Mouse (Mus musculus) adrenal gland, adult 18-20 months (tissue): ENCODE results near the gene Gca. TPM values are rescaled to one million over a fixed set of nuclear protein-coding genes. Genes with fewer than 3 reads are reported as not detected.
A peak's percentile ranks its signal among the peaks of the same experiment; 100 is the strongest.

ENCODE experiments used
- DNase-seq, 2 experiments: peaks; one replicate each; pipeline ENCODE4 v3.0.0; 2021 to 2022; ENCODE audit warnings: low spot score in 2 of 2
- long read RNA-seq, 2 experiments: library from polyadenylated mRNA; stranded (forward); transcript quantifications; one replicate each; pipeline ENCODE4 v2.0.0; 2021
- total RNA-seq, 2 experiments: library from RNA; stranded (reverse); gene quantifications; 1 replicate in 1 of 2; 2 replicates in 1 of 2; pipeline ENCODE4 v1.2.3; 2021

The Gca gene
- 1 to 10 TPM; 1.7 to 3.3 TPM for total RNA-seq
- long read RNA-seq, experiment 1, partial matches to known transcripts: 0 of 2 reads
- long read RNA-seq, experiment 1, other reads (novel, unspliced or antisense): 0 of 2 reads
- long read RNA-seq, experiment 2, partial matches to known transcripts: 0 of 2 reads
- long read RNA-seq, experiment 2, other reads (novel, unspliced or antisense): 0 of 2 reads

- peak; percentile 58 to 64 for DNase-seq
These were observed at the start of gene Gca for GRCm38 (mm10) chr2:62664135-62664670. Gene Gca, plus strand, starts transcription at chr2:62664285.

DNA sequence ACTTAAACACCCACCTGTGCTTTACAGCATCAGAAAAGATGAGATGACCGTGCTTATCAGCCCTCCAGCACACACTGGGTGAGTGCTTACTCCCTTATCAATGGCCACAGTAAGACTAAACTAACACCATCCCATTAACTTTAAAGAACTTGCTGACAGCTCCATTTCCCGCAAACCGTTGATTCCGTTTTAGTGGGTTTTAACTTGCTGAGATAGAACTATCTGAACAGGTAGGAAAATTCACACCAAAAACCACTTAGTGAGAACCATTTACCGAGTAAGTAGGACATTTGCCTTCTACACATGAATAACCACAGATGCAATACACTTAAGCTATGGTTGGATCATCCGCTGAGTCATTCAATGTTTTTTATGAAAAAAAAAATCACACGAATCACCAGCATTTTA is 45.1 kb upstream of the Gca start:
- no peak for DNase-seq

DNA sequence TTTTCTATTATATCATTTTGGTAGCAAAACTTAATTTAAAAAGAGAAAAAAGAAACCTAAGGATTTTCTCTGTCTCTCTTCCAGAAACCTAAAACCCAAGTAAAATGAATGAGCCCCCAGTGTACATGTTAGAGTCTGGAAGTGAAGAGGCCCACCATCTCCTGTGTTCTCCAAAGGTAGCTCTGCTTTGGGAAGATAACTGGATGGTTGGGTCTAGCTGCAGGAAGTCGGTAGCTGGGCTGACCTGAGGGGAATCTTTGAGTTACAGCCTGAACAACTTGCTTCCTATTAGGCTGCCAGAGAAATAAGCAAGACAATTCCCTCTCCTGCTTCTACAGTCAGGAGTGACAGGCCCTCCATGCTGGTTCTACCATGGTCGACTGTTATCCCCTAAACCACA is 44.4 kb upstream of the Gca start:
- DNase-seq: no peak

- DNase-seq: no peak
These were observed 41.1 kb upstream of the Gca start for GRCm38 (mm10) chr2:62623024-62623441.

GRCm38 (mm10) chr2:62627728-62628127 is 36.4 kb upstream of the Gca start:
- DNase-seq: no peak

- no peak for DNase-seq
These were observed 35.7 kb upstream of the Gca start for GRCm38 (mm10) chr2:62628356-62628755.

DNA sequence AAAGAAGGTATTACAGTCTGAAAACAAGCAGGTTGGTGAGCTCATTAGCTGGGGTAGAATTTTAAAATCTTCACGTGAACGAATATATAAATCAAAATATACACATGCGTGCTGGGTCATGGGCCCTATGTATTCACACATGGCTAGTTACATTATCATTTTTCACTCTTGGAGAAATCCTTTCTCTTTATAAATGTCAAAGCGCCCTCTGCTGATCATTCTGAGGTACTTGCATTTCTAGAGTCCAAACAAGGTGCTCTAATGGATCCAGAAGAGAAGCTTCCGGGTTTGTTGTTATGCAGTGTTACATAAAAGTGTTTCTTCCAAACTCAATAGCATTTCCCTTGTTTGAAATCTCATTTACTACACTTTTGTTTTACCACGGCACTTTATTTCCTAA is 33.6 kb upstream of the Gca start:
- DNase-seq: no peak

DNA sequence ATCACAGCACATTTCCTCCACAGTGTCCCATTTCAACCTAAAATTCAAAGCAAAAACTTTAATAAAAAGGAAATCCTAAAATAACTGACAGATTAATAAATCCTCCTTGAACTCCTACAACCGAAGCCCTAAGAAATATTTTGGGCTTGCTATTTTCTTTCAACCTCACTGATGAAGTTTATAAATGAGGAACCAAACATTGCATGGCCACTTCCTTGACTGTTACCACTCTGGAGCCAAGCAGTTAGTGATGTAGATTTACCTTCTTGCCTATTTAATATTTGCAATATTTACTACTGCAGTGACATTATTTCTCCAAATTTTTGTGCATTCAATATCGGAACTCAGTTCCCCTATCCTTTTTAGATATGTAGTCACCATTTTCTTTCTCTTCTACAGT is 24.2 kb upstream of the Gca start:
- no peak for DNase-seq

DNA sequence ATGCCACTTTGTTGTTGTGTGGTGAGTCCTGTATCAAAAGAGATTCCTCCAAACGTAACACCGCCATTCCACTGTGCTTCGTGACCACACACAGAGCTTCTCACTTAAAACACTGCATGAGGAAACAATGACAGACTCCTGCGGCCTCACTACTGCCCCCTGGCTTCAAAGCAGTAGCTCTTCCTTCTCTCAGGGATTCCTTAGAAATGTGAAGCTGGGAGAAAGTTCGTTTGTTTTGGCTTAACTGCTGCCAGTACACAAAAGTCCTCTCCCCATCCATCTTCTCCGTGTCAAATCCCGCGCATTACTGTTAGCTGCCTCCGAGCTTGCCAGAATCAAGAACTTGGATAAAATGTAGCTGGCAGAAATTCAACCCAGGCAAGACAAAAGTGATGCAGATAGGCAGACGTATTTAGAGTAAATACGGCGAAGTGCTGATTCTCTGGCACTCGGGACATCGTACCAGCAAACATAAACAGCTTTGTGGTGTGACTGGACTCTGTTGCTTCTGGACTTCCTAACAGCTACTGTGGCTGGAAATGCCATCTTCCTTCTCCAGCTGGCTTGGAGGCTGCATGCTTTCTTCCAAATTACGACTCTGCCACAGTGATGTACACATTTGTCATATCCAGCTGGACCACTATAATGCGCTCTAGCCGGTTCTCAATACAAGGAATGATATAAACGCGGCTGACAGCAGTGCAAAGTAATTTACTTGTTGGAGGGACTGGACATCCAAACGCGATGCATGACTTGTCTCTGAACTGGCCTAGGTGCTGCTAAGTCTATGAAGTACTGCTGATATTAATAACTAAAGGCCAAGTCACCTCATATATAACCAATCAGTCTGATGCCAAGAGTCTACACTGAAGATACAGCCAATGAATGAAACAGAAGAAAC is 20.4 kb upstream of the Gca start:
- DNase-seq: peak; percentile 40 to 52

GRCm38 (mm10) chr2:62644891-62645290 is 19.2 kb upstream of the Gca start:
- DNase-seq: no peak

DNA sequence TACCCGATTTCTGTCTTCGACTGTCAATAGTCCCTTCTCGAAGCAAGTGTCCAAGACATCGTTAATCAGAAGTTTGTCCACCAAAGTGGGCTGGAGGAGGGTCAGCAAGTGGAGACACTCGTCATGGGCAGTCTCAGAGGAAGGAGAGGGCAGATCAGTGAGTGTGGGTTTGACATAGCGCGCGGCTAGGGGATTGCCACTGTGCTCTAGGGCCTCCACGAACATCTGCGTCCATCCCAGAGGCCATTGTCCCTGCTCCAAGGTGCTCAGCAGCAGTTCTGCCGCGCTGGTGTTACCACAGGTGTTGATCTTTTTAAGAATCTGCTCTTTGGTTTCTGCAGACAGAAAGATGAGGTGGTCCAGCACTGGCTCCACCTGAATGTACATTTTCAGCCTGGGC is 18.6 kb upstream of the Gca start:
- DNase-seq: peak in 1 of 2 experiments; percentile 24

DNA sequence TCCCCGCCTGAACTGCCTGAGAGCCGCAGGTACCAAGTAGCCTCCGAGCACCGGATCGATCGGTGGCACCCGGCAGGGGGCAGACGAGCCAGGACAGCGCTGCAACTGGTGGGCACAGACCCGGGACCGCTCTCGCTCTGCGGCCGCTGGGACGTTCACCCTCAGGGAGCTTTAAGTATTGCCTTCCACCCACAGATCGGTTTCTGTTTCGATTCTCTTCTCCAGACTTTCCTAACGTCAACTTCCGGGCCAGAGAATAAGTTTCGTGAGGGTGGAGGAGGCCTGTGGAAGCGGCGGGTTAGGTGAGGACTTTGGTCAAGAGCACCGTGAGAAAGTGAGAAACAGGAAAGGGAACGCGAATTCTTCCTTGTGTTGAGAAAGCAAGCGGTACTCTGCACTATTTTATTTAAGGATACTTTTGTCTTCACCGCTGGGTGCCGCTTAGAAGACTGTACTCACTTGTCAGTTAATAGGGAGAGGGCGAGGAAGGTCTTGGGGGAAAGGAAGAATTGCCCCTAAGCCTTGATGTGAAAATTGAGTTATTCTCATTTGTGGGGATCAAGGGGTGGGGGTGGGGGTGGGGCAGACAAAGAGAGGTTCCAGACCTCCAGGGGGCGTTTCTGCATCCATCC is 18.0 kb upstream of the Gca start, which contains the start of gene Ifih1:
Ifih1 (minus strand) TSS at position 242 of the 632 bp plus-strand sequence.
- peak; percentile 59 to 63 for DNase-seq

DNA sequence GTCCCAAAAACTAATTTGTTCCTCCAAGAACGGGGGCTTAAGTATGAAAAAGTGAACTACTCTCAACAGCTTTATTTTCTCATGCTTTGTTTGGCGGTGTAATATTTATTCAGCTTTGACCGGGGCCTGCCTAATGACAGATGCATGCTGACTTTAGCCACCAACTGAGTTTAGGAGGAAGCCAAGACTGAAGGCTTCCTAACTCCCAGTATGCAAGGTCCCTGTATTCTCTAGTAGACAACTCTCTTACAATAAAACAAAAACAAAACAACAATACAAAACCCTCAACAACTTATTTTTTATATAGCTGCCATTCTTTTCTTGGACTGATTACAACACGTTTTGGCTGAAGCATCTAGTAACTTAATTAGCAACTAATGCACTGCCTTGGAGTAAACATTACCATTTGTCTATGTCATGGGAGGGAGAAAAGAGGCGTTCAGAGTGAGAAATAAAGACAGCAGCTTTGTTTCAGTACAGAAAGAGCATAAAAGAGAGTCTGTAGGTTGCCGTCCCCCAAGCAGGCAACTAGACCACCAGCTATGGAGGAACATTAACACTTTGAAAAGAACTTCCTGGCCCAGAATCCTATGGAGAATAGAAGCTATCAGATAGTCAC is 17.3 kb upstream of the Gca start:
- no peak for DNase-seq

DNA sequence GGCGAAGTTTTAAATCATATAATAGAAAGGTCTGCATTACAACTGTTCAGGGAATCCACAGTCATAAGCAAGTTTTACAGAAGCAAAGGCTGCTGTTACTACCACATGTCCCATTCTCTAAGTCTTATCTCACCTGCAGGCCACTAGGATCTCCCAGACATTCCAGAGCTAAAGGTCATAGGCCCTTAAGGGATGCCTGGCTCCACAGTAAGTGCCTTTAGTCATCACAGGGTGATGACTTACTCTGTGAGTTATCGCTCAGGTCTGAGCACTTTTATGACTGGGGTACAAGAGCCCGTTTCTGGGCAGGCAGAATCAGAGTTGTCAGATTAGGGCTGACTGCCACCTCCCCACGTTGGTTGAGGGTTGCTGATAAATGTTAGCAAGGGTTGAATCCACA is 12.2 kb upstream of the Gca start:
- no peak for DNase-seq

- no peak for DNase-seq
These were observed 11.6 kb upstream of the Gca start for GRCm38 (mm10) chr2:62652466-62652865.

GRCm38 (mm10) chr2:62654519-62655338 is 9.4 kb upstream of the Gca start:
- DNase-seq: peak; percentile 24 to 30

DNA sequence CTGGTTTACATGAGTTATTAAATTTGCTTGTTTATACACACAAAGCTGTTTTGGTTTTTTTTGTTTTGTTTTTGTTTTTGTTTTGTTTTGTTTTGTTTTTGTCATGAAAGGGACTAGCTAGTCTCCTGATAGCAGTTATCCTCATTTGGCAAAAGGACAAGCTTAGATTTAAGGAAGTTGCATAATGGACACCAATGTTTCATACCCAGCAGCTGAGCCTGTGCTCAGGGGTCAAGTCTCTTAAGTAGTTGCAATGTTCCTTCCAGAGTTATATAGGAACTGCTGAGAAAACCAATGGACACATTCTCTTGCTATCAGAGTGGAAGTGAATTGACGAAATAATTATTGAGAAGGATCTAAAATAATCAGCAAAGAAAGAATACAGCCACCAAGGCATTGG is 8.0 kb upstream of the Gca start:
- DNase-seq: no peak

DNA sequence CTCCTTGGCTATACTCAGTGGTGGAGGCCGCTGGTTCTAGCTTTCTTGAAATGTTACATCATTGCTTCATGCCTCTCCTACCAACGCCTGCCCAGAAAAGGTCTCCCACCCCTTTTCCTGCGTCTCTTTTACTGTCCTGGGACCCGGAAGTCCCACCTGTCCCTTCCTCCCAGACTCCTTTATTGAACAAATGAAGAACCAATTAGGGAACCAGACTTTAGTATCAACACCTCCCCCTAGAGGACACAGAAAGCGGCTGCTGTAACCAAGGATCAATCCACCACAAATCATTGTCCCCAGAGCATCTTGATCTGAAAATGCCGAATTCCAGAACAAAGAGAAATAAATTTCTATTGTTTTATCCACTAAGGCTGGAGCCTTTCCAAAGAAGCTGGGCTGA is 3.5 kb upstream of the Gca start:
- no peak for DNase-seq

GRCm38 (mm10) chr2:62662560-62662959 is 1.5 kb upstream of the Gca start:
- no peak for DNase-seq

DNA sequence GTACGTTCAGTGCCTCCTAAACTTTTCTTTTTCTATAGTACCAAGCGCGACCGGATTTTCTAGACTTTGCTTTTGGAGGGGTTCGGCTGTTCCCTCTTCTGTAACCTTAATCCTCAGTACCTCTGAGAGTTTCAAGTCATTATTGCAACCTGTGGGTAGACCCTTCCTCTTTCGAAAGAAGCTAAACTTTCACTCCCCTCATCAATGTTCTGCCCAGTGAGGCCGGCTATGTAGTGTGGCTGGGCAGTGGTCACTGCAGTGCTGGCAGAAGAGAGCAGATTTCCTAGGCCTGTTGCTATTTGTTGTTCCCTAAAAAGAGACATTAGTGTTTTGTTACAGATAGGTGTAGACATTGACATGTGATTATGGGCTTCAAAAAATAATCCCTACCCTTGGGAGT is 754 bp downstream of the Gca start:
- no peak for DNase-seq
